Mouse (Mus musculus) cerebellum, adult 2 months (tissue): Measurements from ENCODE around the gene Foxf1. TPM values are rescaled to one million over a fixed set of nuclear protein-coding genes. Genes with fewer than 3 reads are reported as not detected.

Experiments used
- DNase-seq, 2 experiments: peaks; one replicate each; pipeline ENCODE4 v3.0.0; 2021
- H3K27ac ChIP-seq: fragments of 200-500 bp; 2 replicates; pipeline ENCODE4 v1.5.1; 2012; ENCODE audit warnings: low read length, control low read depth, inconsistent platforms; ENCODE audit not compliant: insufficient read depth
- H3K27me3 ChIP-seq: fragments of 200-500 bp; 2 replicates; pipeline ENCODE4 v1.6.1; 2012; ENCODE audit warnings: inconsistent platforms, mild to moderate bottlenecking, low read length, moderate library complexity; ENCODE audit not compliant: control insufficient read depth, insufficient read depth
- H3K4me1 ChIP-seq: fragments of 200-500 bp; 2 replicates; pipeline ENCODE4 v1.6.1; 2011; ENCODE audit warnings: low read length; ENCODE audit not compliant: control insufficient read depth, insufficient read depth
- H3K4me3 ChIP-seq: fragments of 200-500 bp; replicated peaks from 2 replicates; pipeline ENCODE3; 2011; ENCODE audit warnings: mild to moderate bottlenecking, low read depth, low read length, control low read depth; ENCODE audit not compliant: insufficient read depth
- CTCF ChIP-seq: fragments of 200-500 bp; IDR thresholded peaks from 2 replicates; pipeline ENCODE4 v1.5.1; 2011; ENCODE audit warnings: low read depth, mild to moderate bottlenecking, control low read depth, low read length, moderate library complexity, borderline replicate concordance; ENCODE audit not compliant: insufficient read depth
- POLR2A ChIP-seq: fragments of 200-500 bp; IDR thresholded peaks from 2 replicates; pipeline ENCODE4 v1.6.1; 2011; ENCODE audit warnings: low read length, control low read depth, borderline replicate concordance; ENCODE audit not compliant: insufficient read depth
- WGBS: fragments of 180-500 bp; shearing (Covaris S2); methylation state at CpG from one replicate; pipeline ENCODE4 v1.1.7; 2018; 5-methylcytosine and 5-hydroxymethylcytosine counted together
- polyA plus RNA-seq: library from polyadenylated mRNA; depleted of rRNA; stranded (reverse); fragments of >200 nt; gene quantifications from 2 replicates; pipeline ENCODE4 v1.2.3, GENCODE M21; 2012

Foxf1 gene
- polyA plus RNA-seq, 1 experiment, result 1.2 TPM

DNA sequence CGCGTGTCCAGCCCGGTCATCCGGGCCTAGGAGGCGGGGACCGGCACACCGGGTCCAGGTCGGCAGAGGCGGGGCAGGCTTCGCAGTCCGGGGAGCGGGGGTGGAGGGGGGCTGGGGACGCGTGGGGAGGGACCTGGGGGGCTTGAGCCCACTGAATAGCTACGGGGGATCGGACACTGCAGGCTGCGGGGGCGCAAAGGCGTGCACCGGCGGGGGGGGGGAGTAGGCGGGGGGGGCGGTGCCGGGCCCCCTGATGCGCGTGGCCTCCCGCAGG lies 313 bp upstream of the Foxf1 start:
- no peaks in the 10 kb centered on the region for H3K4me1 ChIP-seq
- 1% methylated on average over 21 of the region's 27 CpGs for WGBS
- H3K27ac ChIP-seq, result no peak overlapping the region
- H3K27me3 ChIP-seq, result peaks cover 10% of the 10 kb centered on the region; the same call in 1 of the 2 replicates
- TF ChIP-seq CTCF, result no peak
- TF ChIP-seq POLR2A, result no peak
- peak overlapping the region; percentile 1 for H3K4me3 ChIP-seq
- no peak for DNase-seq

DNA sequence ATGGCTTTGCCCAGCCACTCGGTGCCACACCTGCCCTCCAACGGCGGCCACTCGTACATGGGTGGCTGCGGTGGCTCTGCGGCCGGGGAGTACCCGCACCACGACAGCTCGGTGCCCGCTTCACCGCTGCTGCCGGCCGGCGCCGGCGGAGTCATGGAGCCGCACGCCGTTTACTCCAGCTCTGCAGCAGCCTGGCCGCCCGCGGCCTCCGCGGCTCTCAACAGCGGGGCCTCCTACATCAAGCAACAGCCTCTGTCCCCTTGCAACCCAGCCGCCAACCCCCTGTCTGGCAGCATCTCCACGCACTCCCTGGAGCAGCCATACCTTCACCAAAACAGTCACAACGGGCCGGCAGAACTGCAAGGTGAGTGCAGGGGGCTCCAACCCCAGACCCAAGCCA lies 825 bp downstream of the Foxf1 start:
- 7% methylated on average over 30 of the region's 30 CpGs for WGBS
- no peak overlapping the region for H3K27ac ChIP-seq
- no peaks in the 10 kb centered on the region for H3K4me1 ChIP-seq
- no peak for TF ChIP-seq CTCF
- TF ChIP-seq POLR2A, result no peak
- H3K4me3 ChIP-seq, result no peak overlapping the region
- H3K27me3 ChIP-seq, result peaks cover 12% of the 10 kb centered on the region; the same call in 1 of the 2 replicates
- DNase-seq, result no peak

DNA sequence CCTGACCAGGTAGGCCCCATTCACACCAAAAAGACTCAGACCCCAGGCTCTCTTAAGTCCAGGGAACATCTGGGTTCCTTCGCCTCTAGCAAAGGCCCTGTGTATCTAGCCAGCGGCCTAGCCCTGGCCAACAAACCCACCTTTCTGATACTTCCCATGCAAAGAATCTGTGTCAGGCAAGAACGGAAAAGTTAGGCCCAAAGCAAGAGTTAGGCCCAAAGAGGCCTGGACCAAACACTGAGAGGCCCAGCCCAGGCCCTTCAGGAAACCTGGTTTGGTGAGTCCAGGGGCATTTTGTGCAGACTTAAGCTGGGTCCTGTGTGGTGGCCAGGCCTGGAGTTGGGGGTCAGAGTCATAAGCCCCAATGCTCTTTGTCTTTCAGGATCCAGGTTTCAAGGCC lies 1.4 kb downstream of the Foxf1 start:
- WGBS, result 76% methylated on average over 3 of the region's 3 CpGs

GRCm38 (mm10) chr8:121086004-121086900 lies 2.1 kb downstream of the Foxf1 start:
- peaks cover 10% of the 10 kb centered on the region; the same call in 1 of the 2 replicates for H3K27me3 ChIP-seq
- WGBS, result 34% methylated on average over 19 of the region's 19 CpGs
- H3K27ac ChIP-seq, result no peak overlapping the region
- DNase-seq, result no peak
- H3K4me1 ChIP-seq, result no peaks in the 10 kb centered on the region
- TF ChIP-seq CTCF (no peak), POLR2A (no peak)
- no peak overlapping the region for H3K4me3 ChIP-seq

More for the DNA sequence above, 1.4 kb downstream of the Foxf1 start:
- H3K27me3 ChIP-seq, result peaks cover 12% of the 10 kb centered on the region; the same call in 1 of the 2 replicates
- DNase-seq, result no peak
- no peaks in the 10 kb centered on the region for H3K4me1 ChIP-seq
- no peak overlapping the region for H3K27ac ChIP-seq
- no peak overlapping the region for H3K4me3 ChIP-seq
- TF ChIP-seq CTCF, result no peak
- TF ChIP-seq POLR2A, result no peak

- Histone ChIP-seq H3K4me1 (peaks cover 2% of the 10 kb centered on the region; the same call in 1 of the 2 replicates), H3K27ac (no peak overlapping the region), H3K4me3 (no peak overlapping the region), H3K27me3 (peaks cover 7% of the 10 kb centered on the region; the same call in 1 of the 2 replicates)
- no peak for DNase-seq
- WGBS, result 6% methylated on average over 8 of the region's 8 CpGs
- TF ChIP-seq CTCF, result no peak
- TF ChIP-seq POLR2A, result no peak
These were observed 4.1 kb downstream of the Foxf1 start for GRCm38 (mm10) chr8:121088281-121088680.

GRCm38 (mm10) chr8:121088871-121089630 lies 4.9 kb downstream of the Foxf1 start:
- H3K4me1 ChIP-seq, result peaks cover 2% of the 10 kb centered on the region; the same call in 1 of the 2 replicates
- H3K4me3 ChIP-seq, result no peak overlapping the region
- DNase-seq, result no peak
- WGBS, result 5% methylated on average over 40 of the region's 40 CpGs
- TF ChIP-seq POLR2A (no peak), CTCF (no peak)
- H3K27me3 ChIP-seq, result peaks cover 5% of the 10 kb centered on the region; the same call in 1 of the 2 replicates
- H3K27ac ChIP-seq, result no peak overlapping the region

GRCm38 (mm10) chr8:121089631-121090380 lies 5.6 kb downstream of the Foxf1 start:
- H3K4me1 ChIP-seq, result peaks cover 2% of the 10 kb centered on the region; the same call in 1 of the 2 replicates
- no peak overlapping the region for H3K4me3 ChIP-seq
- peaks cover 4% of the 10 kb centered on the region; the same call in 1 of the 2 replicates for H3K27me3 ChIP-seq
- WGBS, result 4% methylated on average over 32 of the region's 32 CpGs
- no peak overlapping the region for H3K27ac ChIP-seq
- TF ChIP-seq CTCF (no peak), POLR2A (no peak)
- DNase-seq, result no peak
